Mouse (Mus musculus) spleen, adult 2 months (tissue): Measurements from ENCODE around the gene Slc29a1. TPM values are rescaled to one million over a fixed set of nuclear protein-coding genes. Genes with fewer than 3 reads are reported as not detected.
A peak's percentile ranks its signal among the peaks of the same experiment; 100 is the strongest.

Experiments used
- DNase-seq, 2 experiments: peaks; one replicate each; pipeline versions ENCODE4 v3.0.0 to v3.0.0-alpha.2; 2012 to 2021; ENCODE audit warnings: low spot score in 2 of 2, low read depth in 1 of 2
- H3K27ac ChIP-seq: fragments of 200-500 bp; 2 replicates; pipeline ENCODE4 v1.5.1; 2012; ENCODE audit warnings: low read length, inconsistent platforms; ENCODE audit not compliant: insufficient read depth
- H3K27me3 ChIP-seq: fragments of 200-500 bp; 2 replicates; pipeline ENCODE4 v1.6.1; 2012; ENCODE audit warnings: mild to moderate bottlenecking, moderate library complexity, low read length, inconsistent platforms; ENCODE audit not compliant: control insufficient read depth, insufficient read depth
- H3K36me3 ChIP-seq: fragments of 200-500 bp; 2 replicates; pipeline ENCODE4 v1.6.1; 2012; ENCODE audit warnings: mild to moderate bottlenecking, low read length, inconsistent platforms; ENCODE audit not compliant: control insufficient read depth, insufficient read depth
- H3K4me1 ChIP-seq: fragments of 200-500 bp; 2 replicates; pipeline ENCODE4 v1.6.1; 2011; ENCODE audit warnings: inconsistent platforms; ENCODE audit not compliant: control insufficient read depth, insufficient read depth, insufficient read length
- H3K4me3 ChIP-seq: fragments of 200-500 bp; 2 replicates; pipeline ENCODE4 v1.5.1; 2011; ENCODE audit warnings: mild to moderate bottlenecking, inconsistent platforms; ENCODE audit not compliant: insufficient read depth, insufficient read length; ENCODE audit errors: extremely low read depth
- CTCF ChIP-seq: fragments of 200-500 bp; IDR thresholded peaks from 2 replicates; pipeline ENCODE4 v1.5.1; 2011; ENCODE audit warnings: mild to moderate bottlenecking, inconsistent platforms; ENCODE audit not compliant: insufficient read depth, insufficient read length, insufficient replicate concordance; ENCODE audit errors: extremely low read depth
- POLR2A ChIP-seq: fragments of 200-500 bp; IDR thresholded peaks from 2 replicates; pipeline ENCODE4 v1.6.1; 2011; ENCODE audit warnings: low read depth, low read length, inconsistent platforms
- WGBS: fragments of 180-500 bp; shearing (Covaris S2); methylation state at CpG from one replicate; pipeline ENCODE4 v1.1.7; 2018; 5-methylcytosine and 5-hydroxymethylcytosine counted together
- polyA plus RNA-seq: library from polyadenylated mRNA; depleted of rRNA; stranded (reverse); fragments of >200 nt; gene quantifications from 2 replicates; pipeline ENCODE4 v1.2.3, GENCODE M21; 2012

Slc29a1 gene
- polyA plus RNA-seq, 1 experiment: 122 TPM

- no peaks in the 10 kb centered on the region for H3K36me3 ChIP-seq
- under 1% methylated on average over 55 of the region's 58 CpGs for WGBS
- peaks cover 18% of the 10 kb centered on the region; the same call in 1 of the 2 replicates for H3K4me1 ChIP-seq
Observed at GRCm38 (mm10) chr17:45594881-45595735, 4.3 kb downstream of the Slc29a1 start.

GRCm38 (mm10) chr17:45594195-45594594, 5.2 kb downstream of the Slc29a1 start:
- no peak for DNase-seq
- WGBS: 59% methylated on average over 8 of the region's 8 CpGs
- peak overlapping the region; percentile 19; the same call in 1 of the 2 replicates for H3K27ac ChIP-seq
- TF ChIP-seq CTCF (no peak), POLR2A (no peak)
- H3K4me1 ChIP-seq: peaks cover 15% of the 10 kb centered on the region; the same call in 1 of the 2 replicates
- no peaks in the 10 kb centered on the region for H3K36me3 ChIP-seq
- H3K4me3 ChIP-seq: no peak overlapping the region
- no peaks in the 10 kb centered on the region for H3K27me3 ChIP-seq

More at GRCm38 (mm10) chr17:45594881-45595735, 4.3 kb downstream of the Slc29a1 start:
- Histone ChIP-seq H3K27ac (peak overlapping the region; percentile 50), H3K4me3 (peak overlapping the region; percentile 68), H3K27me3 (no peaks in the 10 kb centered on the region)
- peak in 1 of 2 experiments; percentile 71 for DNase-seq
- TF ChIP-seq CTCF: no peak
- TF ChIP-seq POLR2A: no peak

GRCm38 (mm10) chr17:45593479-45593878, 5.9 kb downstream of the Slc29a1 start:
- no peak for TF ChIP-seq CTCF
- TF ChIP-seq POLR2A: no peak
- peak overlapping the region; percentile 28 for H3K27ac ChIP-seq
- H3K4me3 ChIP-seq: no peak overlapping the region
- peaks cover 15% of the 10 kb centered on the region; the same call in 1 of the 2 replicates for H3K4me1 ChIP-seq
- no peak for DNase-seq
- WGBS: 53% methylated on average over 8 of the region's 8 CpGs
- no peaks in the 10 kb centered on the region for H3K27me3 ChIP-seq
- H3K36me3 ChIP-seq: no peaks in the 10 kb centered on the region

- no peak for DNase-seq
- no peak for TF ChIP-seq CTCF
- no peak for TF ChIP-seq POLR2A
- WGBS: 52% methylated on average over 8 of the region's 8 CpGs
- H3K36me3 ChIP-seq: no peaks in the 10 kb centered on the region
- H3K4me3 ChIP-seq: no peak overlapping the region
- peaks cover 15% of the 10 kb centered on the region; the same call in 1 of the 2 replicates for H3K4me1 ChIP-seq
- peak overlapping the region; percentile 40 for H3K27ac ChIP-seq
- H3K27me3 ChIP-seq: no peaks in the 10 kb centered on the region
Observed at GRCm38 (mm10) chr17:45592606-45593431, 6.6 kb downstream of the Slc29a1 start.

- Histone ChIP-seq H3K4me3 (no peak overlapping the region), H3K4me1 (peaks cover 14% of the 10 kb centered on the region; the same call in 1 of the 2 replicates), H3K36me3 (no peaks in the 10 kb centered on the region), H3K27me3 (no peaks in the 10 kb centered on the region), H3K27ac (peak overlapping the region; percentile 40)
- 52% methylated on average over 16 of the region's 16 CpGs for WGBS
- TF ChIP-seq CTCF (no peak), POLR2A (no peak)
- no peak for DNase-seq
Observed at GRCm38 (mm10) chr17:45591701-45592605, 7.5 kb downstream of the Slc29a1 start.

GRCm38 (mm10) chr17:45590410-45590809, 9.0 kb downstream of the Slc29a1 start:
- no peaks in the 10 kb centered on the region for H3K27me3 ChIP-seq
- no peak overlapping the region for H3K4me3 ChIP-seq
- TF ChIP-seq CTCF: no peak
- TF ChIP-seq POLR2A: no peak
- 95% methylated on average over 6 of the region's 6 CpGs for WGBS
- peaks cover 10% of the 10 kb centered on the region; the same call in 1 of the 2 replicates for H3K4me1 ChIP-seq
- DNase-seq: no peak
- H3K27ac ChIP-seq: no peak overlapping the region
- H3K36me3 ChIP-seq: no peaks in the 10 kb centered on the region
